Mouse (Mus musculus) lung, postnatal 4 days (tissue): ENCODE results near the gene Golph3l.

ENCODE experiments used
- DNase-seq, 2 experiments: peaks; one replicate each; pipeline ENCODE4 v3.0.0; 2021

The Golph3l gene

GRCm38 (mm10) chr3:95658236-95658867 lies 69.6 kb downstream of the Golph3l start, which contains the start of gene Mcl1:
TSS of gene Mcl1 (plus strand) at chr3:95658788.
- DNase-seq = peak; percentile 97 to 98

DNA sequence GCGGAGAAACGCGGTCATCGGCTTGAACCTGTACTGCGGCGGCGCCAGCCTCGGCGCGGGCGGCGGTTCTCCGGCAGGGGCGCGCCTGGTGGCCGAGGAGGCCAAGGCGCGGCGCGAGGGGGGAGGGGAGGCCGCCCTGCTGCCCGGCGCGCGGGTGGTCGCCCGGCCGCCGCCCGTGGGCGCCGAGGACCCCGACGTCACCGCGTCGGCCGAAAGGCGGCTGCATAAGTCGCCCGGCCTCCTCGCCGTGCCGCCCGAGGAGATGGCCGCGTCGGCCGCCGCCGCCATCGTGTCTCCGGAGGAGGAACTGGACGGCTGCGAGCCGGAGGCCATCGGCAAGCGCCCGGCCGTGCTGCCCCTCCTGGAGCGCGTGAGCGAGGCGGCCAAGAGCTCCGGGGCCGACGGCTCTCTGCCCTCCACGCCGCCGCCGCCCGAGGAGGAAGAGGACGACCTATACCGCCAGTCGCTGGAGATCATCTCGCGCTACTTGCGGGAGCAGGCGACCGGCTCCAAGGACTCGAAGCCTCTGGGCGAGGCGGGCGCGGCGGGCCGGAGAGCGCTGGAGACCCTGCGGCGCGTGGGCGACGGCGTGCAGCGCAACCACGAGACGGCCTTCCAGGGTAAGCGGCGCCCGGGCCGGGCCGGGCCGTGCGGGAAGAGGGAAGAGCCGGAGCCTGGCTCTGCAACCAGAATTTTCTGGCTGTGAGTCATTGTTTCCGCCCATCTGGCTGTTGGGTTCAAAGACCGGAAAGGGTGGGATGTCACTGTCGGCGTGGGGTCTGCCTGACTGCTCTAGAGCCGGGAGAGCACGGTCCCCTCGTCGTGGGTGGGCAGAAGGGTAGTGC lies 70.4 kb downstream of the Golph3l start:
- peak; percentile 86 to 88 for DNase-seq

- DNase-seq = no peak
Measured at GRCm38 (mm10) chr3:95659948-95660347, 71.2 kb downstream of the Golph3l start.

DNA sequence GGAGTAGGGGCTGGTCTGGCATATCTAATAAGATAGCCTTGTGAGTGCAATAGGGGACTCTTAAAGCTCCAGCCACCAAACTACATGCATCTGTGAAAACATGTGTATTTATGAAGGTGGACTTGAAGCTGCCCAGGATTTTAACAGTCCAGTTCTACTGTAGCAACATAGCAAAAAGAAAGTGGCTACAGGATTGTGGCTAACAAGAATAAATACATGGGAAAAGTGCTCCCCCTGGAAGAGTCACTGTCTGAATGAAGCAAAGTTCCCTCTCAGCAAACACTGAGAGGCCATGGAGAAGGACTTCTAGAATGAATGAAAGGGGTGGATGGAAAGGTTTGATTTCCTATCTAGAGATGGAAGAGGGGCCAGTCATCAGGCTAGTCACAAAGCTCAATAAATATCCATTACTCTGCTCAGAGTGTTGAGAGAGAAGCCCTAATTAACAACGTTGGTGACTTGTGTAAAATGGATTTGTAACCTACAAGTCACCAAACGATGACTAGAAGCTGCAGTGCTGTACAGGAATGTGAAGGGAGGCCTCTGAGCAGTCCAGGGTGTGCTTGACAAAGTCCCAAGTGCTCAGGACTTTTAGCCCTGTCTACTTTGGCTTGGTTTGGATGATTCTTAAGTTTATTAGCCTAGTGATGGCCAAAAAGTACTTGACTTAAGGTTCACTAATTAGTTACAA lies 72.2 kb downstream of the Golph3l start:
- no peak for DNase-seq

- DNase-seq = no peak
Measured at GRCm38 (mm10) chr3:95661945-95662715, 73.4 kb downstream of the Golph3l start.

DNA sequence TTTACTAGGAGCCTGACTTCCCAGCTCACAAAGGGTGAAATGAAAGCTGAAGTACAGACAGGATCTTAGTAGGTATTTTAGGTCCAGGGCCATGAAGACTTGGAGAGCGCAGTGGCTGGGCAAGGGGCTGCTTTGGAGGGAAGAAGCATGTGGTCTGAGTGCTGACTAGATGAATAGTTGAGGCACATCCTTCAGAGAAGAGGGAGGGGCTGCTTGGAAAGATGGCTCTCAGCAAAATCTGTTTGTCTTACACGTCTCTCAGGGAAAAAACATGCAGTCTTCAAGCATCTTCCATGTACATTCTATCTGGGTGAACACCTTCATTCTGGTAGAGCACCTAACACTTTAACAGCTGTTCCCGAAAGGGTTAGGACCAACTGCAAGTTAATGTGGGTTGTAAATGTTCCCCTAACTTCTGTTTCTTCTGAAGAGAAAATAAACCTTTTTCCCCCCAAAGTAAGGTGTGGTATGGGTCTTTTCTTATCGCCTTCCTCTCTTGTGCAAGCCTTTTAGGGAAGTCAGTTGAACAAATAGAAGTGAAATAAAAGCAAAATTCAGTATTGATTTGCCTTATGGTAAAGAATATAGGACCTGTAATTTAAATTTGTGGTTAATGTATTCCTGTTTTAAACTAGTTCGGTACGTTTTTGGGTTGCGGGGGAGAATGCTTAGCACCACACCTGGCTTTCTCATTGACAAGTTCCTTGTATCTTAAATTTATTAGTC lies 74.2 kb downstream of the Golph3l start:
- no peak for DNase-seq

DNA sequence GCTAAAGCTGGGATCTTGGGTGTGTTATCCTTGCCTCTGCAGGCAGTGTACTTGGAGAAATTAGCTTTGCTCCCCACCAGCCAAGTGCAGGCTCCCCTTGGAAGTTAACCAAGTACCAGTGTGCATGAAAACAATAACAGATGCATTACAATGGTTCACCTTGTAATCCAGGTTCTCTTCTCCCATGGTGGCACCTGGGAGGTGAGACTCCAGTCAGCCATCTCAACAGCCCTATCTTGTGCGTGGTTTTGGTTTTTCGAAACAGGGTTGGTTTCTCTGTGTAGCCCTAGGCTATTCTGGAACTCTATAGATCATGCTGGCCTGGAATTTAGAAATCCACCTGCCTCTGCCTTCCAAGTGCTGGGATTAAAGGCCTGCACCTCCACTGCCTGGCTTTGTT lies 74.8 kb downstream of the Golph3l start:
- DNase-seq = no peak

- DNase-seq = no peak
Measured at GRCm38 (mm10) chr3:95663969-95664608, 75.4 kb downstream of the Golph3l start.

GRCm38 (mm10) chr3:95664940-95665352 lies 76.2 kb downstream of the Golph3l start:
- DNase-seq = no peak

GRCm38 (mm10) chr3:95666124-95666844 lies 77.5 kb downstream of the Golph3l start:
- DNase-seq = peak; percentile 82 to 90

DNA sequence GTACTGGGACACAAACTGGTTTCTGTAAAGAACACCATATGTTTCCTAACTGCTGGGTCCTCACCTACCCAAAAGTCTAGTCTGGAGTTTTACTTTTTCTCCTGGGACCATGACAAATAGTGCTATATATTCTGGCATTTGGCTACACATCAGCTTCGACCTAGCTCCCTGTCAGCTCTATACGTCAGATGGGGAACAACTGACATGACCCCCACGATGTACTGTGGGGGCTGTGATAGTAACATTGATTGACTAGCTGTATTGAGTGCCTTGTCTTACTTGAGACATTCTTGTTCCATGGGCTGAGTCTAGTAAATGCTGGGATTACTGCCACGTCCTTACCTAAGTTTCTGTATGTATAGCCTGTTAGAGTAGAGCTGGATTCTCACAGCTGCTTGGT lies 78.8 kb downstream of the Golph3l start:
- no peak for DNase-seq

DNA sequence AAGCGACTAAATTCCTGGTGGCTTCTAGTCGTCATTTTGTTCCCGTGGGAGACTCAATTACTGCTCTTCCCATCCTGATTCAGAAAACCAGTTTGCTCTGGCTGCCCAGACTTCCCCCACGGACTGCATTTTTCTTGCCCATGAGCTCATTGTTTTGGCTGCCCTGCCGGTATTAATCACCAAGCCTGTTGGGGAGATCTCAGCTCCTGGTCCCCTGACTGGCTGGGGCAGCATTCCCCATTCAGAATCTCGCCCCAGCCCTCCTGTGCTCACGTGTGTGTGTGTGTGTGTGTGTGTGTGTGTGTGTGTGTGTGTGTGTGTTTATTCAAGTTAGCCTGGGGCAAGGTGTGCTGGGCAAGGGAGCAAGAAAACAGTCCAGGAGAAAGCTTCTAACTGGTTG lies 79.3 kb downstream of the Golph3l start:
- peak; percentile 74 to 85 for DNase-seq
